Mouse (Mus musculus) kidney, embryonic 16.5 days (tissue): Measurements from ENCODE around the gene Cyp2t4. TPM values are rescaled to one million over a fixed set of nuclear protein-coding genes. Genes with fewer than 3 reads are reported as not detected.

ENCODE experiments used
- ATAC-seq: fragments of 200-750 bp; cut with Nextera tagmentation; 2 replicates; pipeline ENCODE4 v1.8.0; 2017; ENCODE audit warnings: moderate TSS enrichment; ENCODE audit not compliant: low FRiP score, low TSS enrichment
- H3K27ac ChIP-seq: fragments of 300-500 bp; sonication (generic); 2 replicates; pipeline ENCODE4 v1.5.1; 2014; ENCODE audit warnings: low read length
- H3K27me3 ChIP-seq: fragments of 300-500 bp; sonication (generic); 2 replicates; pipeline ENCODE4 v1.6.1; 2014; ENCODE audit warnings: low read length, control low read depth, mixed read lengths; ENCODE audit not compliant: insufficient read depth
- H3K36me3 ChIP-seq: fragments of 300-500 bp; sonication (generic); 2 replicates; pipeline ENCODE4 v1.6.1; 2014; ENCODE audit warnings: low read length, control low read depth, mixed read lengths; ENCODE audit not compliant: insufficient read depth
- H3K4me1 ChIP-seq: fragments of 300-500 bp; sonication (generic); 2 replicates; pipeline ENCODE4 v1.6.1; 2014; ENCODE audit warnings: low read length, control low read depth, mixed read lengths; ENCODE audit not compliant: insufficient read depth
- H3K4me2 ChIP-seq: fragments of 300-500 bp; sonication (generic); replicated peaks from 2 replicates; pipeline ENCODE4 v1.6.1; 2014; ENCODE audit warnings: low read depth, low read length
- H3K4me3 ChIP-seq: fragments of 300-500 bp; sonication (generic); 2 replicates; pipeline ENCODE4 v1.5.1; 2014; ENCODE audit warnings: mild to moderate bottlenecking, low read length
- H3K9ac ChIP-seq: fragments of 300-500 bp; sonication (generic); replicated peaks from 2 replicates; pipeline ENCODE4 v1.6.1; 2014; ENCODE audit warnings: low read length
- H3K9me3 ChIP-seq: fragments of 300-500 bp; sonication (generic); 2 replicates; pipeline ENCODE4 v1.6.1; 2016; ENCODE audit warnings: low read length, control low read depth
- WGBS: fragments of 180-500 bp; shearing (Covaris S2); extraction: QIAGEN DNeasy Blood & Tissue Kit; methylation state at CpG from one replicate; pipeline ENCODE4 v1.1.7; 2014; 5-methylcytosine and 5-hydroxymethylcytosine counted together
- polyA plus RNA-seq: library from polyadenylated mRNA; unstranded; fragments of >200 nt; fragmentation: Nextera tagmentation; extraction: Ambion mirVana; gene quantifications from 2 replicates; pipeline ENCODE4 v1.2.1, GENCODE M21; 2015

Cyp2t4 gene
- polyA plus RNA-seq, 1 experiment from 2014 or later, result 0.10 TPM

GRCm38 (mm10) chr7:27158171-27158570, 4.7 kb downstream of the Cyp2t4 start:
- Histone ChIP-seq H3K4me2 (no peak overlapping the region), H3K27me3 (no peaks in the 10 kb centered on the region), H3K9me3 (no peaks in the 10 kb centered on the region), H3K27ac (no peak overlapping the region), H3K4me1 (peaks cover 34% of the 10 kb centered on the region), H3K36me3 (peaks cover 35% of the 10 kb centered on the region), H3K9ac (no peak overlapping the region), H3K4me3 (no peak overlapping the region)
- no peak for ATAC-seq
- WGBS, result 97% methylated on average over 9 of the region's 9 CpGs

GRCm38 (mm10) chr7:27159256-27159655, 5.7 kb downstream of the Cyp2t4 start:
- WGBS, result 96% methylated on average over 6 of the region's 6 CpGs
- no peak for ATAC-seq
- peaks cover 43% of the 10 kb centered on the region for H3K4me1 ChIP-seq
- no peaks in the 10 kb centered on the region for H3K9me3 ChIP-seq
- H3K4me3 ChIP-seq, result no peak overlapping the region
- H3K4me2 ChIP-seq, result no peak overlapping the region
- H3K9ac ChIP-seq, result no peak overlapping the region
- H3K27ac ChIP-seq, result no peak overlapping the region
- no peaks in the 10 kb centered on the region for H3K27me3 ChIP-seq
- H3K36me3 ChIP-seq, result peaks cover 35% of the 10 kb centered on the region

- Histone ChIP-seq H3K9me3 (no peaks in the 10 kb centered on the region), H3K36me3 (peaks cover 41% of the 10 kb centered on the region), H3K9ac (0 out of 2 replicates have a peak overlapping the region, but pooled peaks have one; percentile 2), H3K4me3 (no peak overlapping the region), H3K4me1 (peaks cover 49% of the 10 kb centered on the region), H3K4me2 (0 out of 2 replicates have a peak overlapping the region, but pooled peaks have one; percentile 18), H3K27ac (0 out of 2 replicates have a peak overlapping the region, but pooled peaks have one; percentile 13), H3K27me3 (no peaks in the 10 kb centered on the region)
- WGBS, result 11% methylated on average over 8 of the region's 8 CpGs
- ATAC-seq, result peak; percentile 93
Observed at GRCm38 (mm10) chr7:27159882-27160281, 6.4 kb downstream of the Cyp2t4 start.

- no peaks in the 10 kb centered on the region for H3K27me3 ChIP-seq
- H3K4me1 ChIP-seq, result peaks cover 58% of the 10 kb centered on the region
- H3K27ac ChIP-seq, result no peak overlapping the region
- ATAC-seq, result no peak
- H3K9ac ChIP-seq, result no peak overlapping the region
- no peaks in the 10 kb centered on the region for H3K9me3 ChIP-seq
- WGBS, result 86% methylated on average over 3 of the region's 3 CpGs
- H3K4me2 ChIP-seq, result no peak overlapping the region
- peaks cover 46% of the 10 kb centered on the region for H3K36me3 ChIP-seq
- H3K4me3 ChIP-seq, result no peak overlapping the region
Observed at GRCm38 (mm10) chr7:27160921-27161320, 7.4 kb downstream of the Cyp2t4 start.

GRCm38 (mm10) chr7:27161744-27162143, 8.2 kb downstream of the Cyp2t4 start:
- Histone ChIP-seq H3K9me3 (no peaks in the 10 kb centered on the region), H3K4me2 (no peak overlapping the region), H3K36me3 (peaks cover 46% of the 10 kb centered on the region), H3K9ac (peak overlapping the region; percentile 31), H3K27ac (no peak overlapping the region), H3K4me3 (no peak overlapping the region), H3K4me1 (peaks cover 58% of the 10 kb centered on the region), H3K27me3 (no peaks in the 10 kb centered on the region)
- 83% methylated on average over 4 of the region's 4 CpGs for WGBS
- no peak for ATAC-seq

DNA sequence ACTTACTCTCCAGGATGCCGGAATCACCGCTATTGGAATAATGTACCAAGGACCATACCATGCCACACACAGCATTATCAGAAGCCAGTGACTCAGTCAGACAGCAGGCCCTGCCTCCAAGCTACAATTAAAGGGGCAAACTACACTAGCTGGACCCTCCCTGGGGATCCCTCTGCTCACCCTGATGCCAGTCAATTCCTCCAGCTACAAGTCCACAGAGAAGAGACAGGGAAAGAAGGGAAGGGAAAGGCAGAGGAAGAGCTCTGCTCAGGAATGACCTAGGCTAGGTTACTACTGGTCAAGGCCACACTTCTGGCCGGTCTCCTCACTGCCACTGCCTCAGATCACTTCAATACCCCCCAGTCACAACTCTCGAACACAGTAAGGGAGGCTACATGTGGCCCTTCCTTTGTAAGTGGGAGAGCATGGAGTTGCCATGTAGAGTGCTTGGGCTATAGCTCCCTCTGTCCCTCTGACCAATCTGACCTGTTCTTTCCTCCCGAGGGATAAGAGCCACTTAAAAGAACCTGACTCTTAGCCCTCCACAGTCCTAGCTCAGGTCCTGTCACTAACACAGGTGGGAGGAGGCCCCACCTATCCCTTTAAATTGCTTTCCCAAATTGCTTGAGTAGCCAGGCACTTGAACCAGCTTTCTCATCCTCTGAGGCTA, 9.4 kb downstream of the Cyp2t4 start:
- no peaks in the 10 kb centered on the region for H3K9me3 ChIP-seq
- no peak for ATAC-seq
- H3K4me3 ChIP-seq, result peak overlapping the region; percentile 76; the same call in 1 of the 2 replicates
- 75% methylated on average over 5 of the region's 5 CpGs for WGBS
- no peaks in the 10 kb centered on the region for H3K27me3 ChIP-seq
- peaks cover 62% of the 10 kb centered on the region for H3K4me1 ChIP-seq
- H3K27ac ChIP-seq, result no peak overlapping the region
- peak overlapping the region; percentile 80 for H3K4me2 ChIP-seq
- H3K9ac ChIP-seq, result peak overlapping the region; percentile 46
- H3K36me3 ChIP-seq, result peaks cover 39% of the 10 kb centered on the region

- H3K4me1 ChIP-seq, result peaks cover 62% of the 10 kb centered on the region
- WGBS, result 59% methylated on average over 5 of the region's 5 CpGs
- H3K27ac ChIP-seq, result 0 out of 2 replicates have a peak overlapping the region, but pooled peaks have one; percentile 27
- peak overlapping the region; percentile 80 for H3K4me2 ChIP-seq
- peak overlapping the region; percentile 46 for H3K9ac ChIP-seq
- H3K27me3 ChIP-seq, result no peaks in the 10 kb centered on the region
- H3K4me3 ChIP-seq, result peak overlapping the region; percentile 76; the same call in 1 of the 2 replicates
- H3K36me3 ChIP-seq, result peaks cover 34% of the 10 kb centered on the region
- ATAC-seq, result no peak
- no peaks in the 10 kb centered on the region for H3K9me3 ChIP-seq
Observed at GRCm38 (mm10) chr7:27163450-27163805, 9.9 kb downstream of the Cyp2t4 start.

GRCm38 (mm10) chr7:27164112-27164947, 10.8 kb downstream of the Cyp2t4 start:
- H3K4me1 ChIP-seq, result peaks cover 62% of the 10 kb centered on the region
- H3K4me3 ChIP-seq, result peak overlapping the region; percentile 76
- H3K9ac ChIP-seq, result peak overlapping the region; percentile 46
- peak overlapping the region; percentile 80 for H3K4me2 ChIP-seq
- 0 out of 2 replicates have a peak overlapping the region, but pooled peaks have one; percentile 27 for H3K27ac ChIP-seq
- H3K9me3 ChIP-seq, result no peaks in the 10 kb centered on the region
- no peak for ATAC-seq
- H3K27me3 ChIP-seq, result no peaks in the 10 kb centered on the region
- peaks cover 25% of the 10 kb centered on the region for H3K36me3 ChIP-seq
- WGBS, result 83% methylated on average over 33 of the region's 33 CpGs

GRCm38 (mm10) chr7:27165007-27165655, 11.6 kb downstream of the Cyp2t4 start:
- no peak for ATAC-seq
- 59% methylated on average over 23 of the region's 23 CpGs for WGBS
- H3K4me1 ChIP-seq, result peaks cover 60% of the 10 kb centered on the region

More at GRCm38 (mm10) chr7:27165007-27165655, 11.6 kb downstream of the Cyp2t4 start:
- Histone ChIP-seq H3K27me3 (no peaks in the 10 kb centered on the region), H3K9ac (peak overlapping the region; percentile 94), H3K4me2 (peak overlapping the region; percentile 80), H3K9me3 (no peaks in the 10 kb centered on the region), H3K27ac (peak overlapping the region; percentile 99; the same call in 1 of the 2 replicates), H3K36me3 (peaks cover 21% of the 10 kb centered on the region), H3K4me3 (peak overlapping the region; percentile 76)
